Mouse (Mus musculus) embryonic fibroblast, embryonic 13.5 days (primary cell): ENCODE results near the gene Sox4.

ENCODE experiments used
- CTCF ChIP-seq: IDR thresholded peaks from 2 replicates; pipeline ENCODE4 v1.5.1; 2011; ENCODE audit warnings: mild to moderate bottlenecking, control low read depth, low read length, moderate library complexity, borderline replicate concordance; ENCODE audit not compliant: insufficient read depth
- POLR2A ChIP-seq: IDR thresholded peaks from 2 replicates; pipeline ENCODE4 v1.6.1; 2011; ENCODE audit warnings: low read depth, mild to moderate bottlenecking, control low read depth, low read length, moderate library complexity

DNA sequence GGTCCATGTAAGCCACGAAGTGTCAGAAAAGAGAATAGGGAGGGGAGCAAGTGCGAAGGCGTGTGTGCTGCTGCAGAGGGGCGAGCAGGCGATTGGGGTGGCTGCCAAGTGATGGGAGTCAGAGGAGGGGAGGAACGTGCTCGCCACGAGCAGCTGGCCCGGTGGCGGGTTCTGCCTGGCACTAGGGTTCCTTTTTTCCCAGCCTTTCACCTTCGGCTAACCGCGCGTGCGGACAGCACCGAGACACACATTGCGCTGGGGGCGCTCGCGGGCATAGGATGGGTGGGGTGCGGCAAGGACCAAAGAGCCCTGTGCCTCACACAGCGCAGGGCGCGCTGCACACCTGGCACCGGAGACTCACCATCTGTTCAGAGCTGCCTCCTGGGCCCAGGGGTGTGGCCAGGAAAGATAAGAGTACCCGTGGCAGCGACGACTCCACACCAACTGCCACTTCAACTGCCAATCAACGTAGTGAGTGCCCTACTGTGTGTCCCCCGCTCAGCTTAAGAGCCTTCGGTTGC, 6.0 kb upstream of the Sox4 start:
- TF ChIP-seq POLR2A: peak; percentile 53
- TF ChIP-seq CTCF: peak; percentile 75
